Mouse (Mus musculus) brain, adult 2 months (tissue): ENCODE data around the gene Olfr1495.
"Not testable (repeated sequence)": the region's sequence is repeated elsewhere in the genome, so short reads cannot be mapped to it uniquely, and the experiment has no call there.

Experiments
- DNase-seq: peaks from one replicate; pipeline ENCODE4 v3.0.0; 2011; ENCODE audit warnings: low read depth, low spot score

The Olfr1495 gene

DNA sequence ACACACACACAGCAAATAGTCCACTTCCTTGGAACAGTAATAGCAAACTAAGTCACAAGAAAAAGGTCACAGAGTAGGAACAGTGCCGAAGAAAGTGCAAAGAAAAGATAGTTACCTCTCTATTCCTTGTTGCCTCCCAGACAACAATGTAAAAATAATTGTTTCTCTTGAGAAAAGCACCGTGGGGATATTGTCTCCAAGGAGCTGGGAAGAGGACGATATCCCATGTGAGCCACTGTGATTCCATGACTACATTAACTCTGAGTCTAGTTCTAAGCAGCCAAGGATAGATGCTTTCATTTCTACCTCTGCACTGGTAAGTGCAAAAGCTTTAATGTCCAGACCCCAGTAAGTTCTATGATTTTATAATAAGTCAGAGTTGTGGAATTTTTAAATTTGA is at the start of gene Olfr1495:
Olfr1495 (plus strand) TSS at position 301 of the 400 bp plus-strand sequence.
- DNase-seq, result no peak

DNA sequence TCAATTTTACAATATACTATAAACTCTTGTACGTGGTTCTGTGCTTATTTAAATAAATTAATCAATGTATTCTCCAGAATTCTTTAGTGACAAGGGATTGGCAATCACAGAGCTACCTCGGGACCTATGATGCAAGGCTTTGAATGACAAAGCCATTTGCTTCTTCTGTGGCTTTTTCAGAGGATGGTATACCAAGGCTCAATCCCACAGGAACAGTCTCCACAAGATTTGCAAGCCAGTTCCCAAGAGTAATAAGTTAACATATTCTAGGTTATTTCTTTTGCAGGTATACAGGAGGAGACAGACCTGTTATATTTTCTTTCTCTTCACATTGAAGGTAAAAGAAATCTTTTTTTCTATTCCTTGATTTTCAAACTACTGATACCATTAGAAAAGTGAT is 41.4 kb upstream of the Olfr1495 start, which contains the start of gene Olfr1493-ps1:
Olfr1493-ps1 (plus strand) TSS at position 301 of the 400 bp plus-strand sequence.
- no peak for DNase-seq

DNA sequence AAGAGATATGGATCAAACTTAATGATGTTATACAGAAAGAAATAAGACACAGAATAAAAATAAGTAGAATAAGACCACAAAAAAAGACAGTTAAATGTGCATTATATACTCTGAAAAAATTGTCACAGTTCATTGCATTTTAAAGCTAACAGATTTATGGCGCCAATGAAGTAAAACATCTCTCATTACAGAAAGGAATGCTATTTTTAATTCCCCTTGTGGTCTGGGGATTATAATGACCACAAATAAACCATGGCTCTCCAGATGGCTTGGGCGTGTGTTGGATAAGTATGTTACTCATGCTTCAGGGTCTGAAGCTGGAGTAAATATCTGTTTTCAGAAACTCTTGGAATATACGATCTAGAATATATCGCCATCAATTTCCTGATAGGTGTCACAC is 25.0 kb upstream of the Olfr1495 start, which contains the start of gene Olfr1494:
Olfr1494 (plus strand) TSS at position 301 of the 400 bp plus-strand sequence.
- DNase-seq, result no peak

- DNase-seq, result peak; percentile 73
Observed at GRCm38 (mm10) chr19:13749366-13749765, 15.0 kb upstream of the Olfr1495 start.

DNA sequence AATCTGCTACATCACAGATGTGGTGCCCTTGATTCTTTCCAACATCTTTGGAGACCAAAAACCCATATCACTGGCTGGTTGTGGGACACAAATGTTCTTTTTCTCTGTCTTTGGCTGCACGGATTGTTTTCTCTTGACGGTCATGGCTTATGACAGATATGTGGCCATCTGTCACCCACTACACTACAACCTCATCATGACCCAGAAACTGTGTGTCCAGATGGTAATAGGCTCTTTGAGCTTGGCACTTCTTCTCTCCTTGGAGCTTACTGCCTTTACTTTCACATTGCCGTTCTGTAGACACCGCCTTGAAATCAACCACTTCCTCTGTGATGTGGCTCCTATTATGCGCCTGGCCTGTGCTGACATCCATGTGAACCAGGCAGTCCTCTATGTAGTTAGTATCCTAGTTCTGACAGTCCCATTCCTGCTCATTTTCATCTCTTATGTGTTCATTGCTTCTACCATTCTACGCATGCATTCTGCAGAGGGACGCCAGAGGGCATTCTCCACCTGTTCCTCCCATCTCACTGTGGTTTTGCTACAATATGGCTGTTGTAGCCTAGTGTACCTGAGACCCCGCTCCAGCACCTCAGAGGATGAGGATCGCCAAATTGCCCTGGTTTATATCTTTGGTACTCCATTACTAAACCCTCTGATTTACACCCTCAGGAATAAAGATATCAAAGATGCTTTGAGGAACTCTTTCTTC is 4.3 kb downstream of the Olfr1495 start:
- DNase-seq, result peak; percentile 80

GRCm38 (mm10) chr19:13777578-13777977 is 13.2 kb downstream of the Olfr1495 start, which contains the start of gene Olfr1496:
TSS of gene Olfr1496 (plus strand) at chr19:13777878.
- DNase-seq, result no peak

GRCm38 (mm10) chr19:13798102-13798501 is 33.7 kb downstream of the Olfr1495 start, which contains the start of gene Olfr1497:
TSS of gene Olfr1497 (minus strand) at chr19:13798202.
- DNase-seq, result no peak

DNA sequence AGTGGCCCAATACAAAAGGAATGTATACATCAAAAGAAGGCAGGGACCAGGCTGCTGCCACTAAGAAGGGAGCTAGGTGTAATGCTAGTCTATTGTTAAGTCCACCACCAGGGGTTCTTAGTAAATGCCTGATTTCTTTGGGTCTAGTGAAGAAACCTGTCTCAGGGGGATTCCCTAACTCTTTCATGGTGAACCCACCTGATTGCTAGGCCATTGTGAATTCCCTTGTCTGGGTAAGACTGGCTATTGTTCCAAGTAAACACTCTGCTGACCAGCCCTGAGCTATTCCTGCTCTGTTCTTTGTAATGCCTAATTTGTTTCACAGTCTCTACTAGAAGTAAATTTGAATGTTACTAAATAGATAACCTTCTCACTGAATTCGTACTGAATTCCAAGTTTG is 41.1 kb downstream of the Olfr1495 start:
- not testable (repeated sequence) for DNase-seq

DNA sequence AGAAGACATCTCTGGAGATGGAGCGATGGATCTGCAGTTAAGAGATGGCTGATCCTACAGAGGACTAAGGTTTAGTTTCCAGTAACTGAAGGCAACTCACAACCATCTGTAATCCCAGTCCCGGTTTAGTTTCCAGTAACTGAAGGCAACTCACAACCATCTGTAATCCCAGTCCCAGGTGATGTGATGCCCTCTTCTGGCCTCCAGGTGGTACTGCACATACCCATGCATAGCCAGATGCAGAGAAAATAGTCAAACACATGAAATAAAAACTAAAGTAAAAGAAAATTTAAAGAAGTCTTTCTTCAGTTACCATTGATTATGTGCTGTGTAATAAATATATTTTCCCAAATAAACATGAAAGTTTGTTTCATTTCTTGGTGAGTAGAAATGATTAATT is 48.4 kb downstream of the Olfr1495 start:
- DNase-seq, result no peak

DNA sequence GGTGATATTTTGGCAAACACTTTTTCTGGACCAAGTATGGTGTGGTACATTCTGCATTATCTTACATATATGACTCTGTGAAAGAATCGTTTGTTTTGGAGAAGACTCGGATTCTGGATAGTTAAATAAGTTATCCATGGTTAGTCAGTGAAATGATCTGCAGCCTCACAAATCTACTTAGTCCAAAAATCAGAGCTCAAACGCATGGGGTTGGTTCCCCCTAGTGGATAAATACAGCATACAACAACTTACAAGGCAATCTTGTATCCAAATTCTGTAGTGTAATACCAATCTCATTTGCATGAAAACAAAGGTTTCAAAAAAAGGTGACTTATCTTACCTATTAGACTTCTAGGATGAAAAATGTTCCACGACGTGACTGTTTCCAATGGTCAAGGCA is 54.4 kb downstream of the Olfr1495 start:
- peak; percentile 73 for DNase-seq

- no peak for DNase-seq
Observed at GRCm38 (mm10) chr19:13819347-13819746, 54.9 kb downstream of the Olfr1495 start, which contains the start of gene Olfr1499. TSS of gene Olfr1499 (minus strand) at chr19:13819447.
